Mouse (Mus musculus) heart, embryonic 13.5 days (tissue): Measurements from ENCODE around the gene Slc43a2. TPM values are rescaled to one million over a fixed set of nuclear protein-coding genes. Genes with fewer than 3 reads are reported as not detected.

Source experiments
- ATAC-seq: fragments of 200-750 bp; cut with Nextera tagmentation; 2 replicates; pipeline ENCODE4 v1.8.0; 2017; ENCODE audit warnings: moderate TSS enrichment; ENCODE audit not compliant: insufficient number of reproducible peaks, low FRiP score, low TSS enrichment; ENCODE audit errors: extremely low read depth
- H3K27ac ChIP-seq: fragments of 300-500 bp; sonication (generic); replicated peaks from 2 replicates; pipeline ENCODE4 v1.5.1; 2015; ENCODE audit warnings: moderate library complexity, mild to moderate bottlenecking, inconsistent platforms
- H3K27me3 ChIP-seq: fragments of 300-500 bp; sonication (generic); replicated peaks from 2 replicates; pipeline ENCODE4 v1.6.1; 2015; ENCODE audit warnings: mild to moderate bottlenecking, inconsistent platforms
- H3K36me3 ChIP-seq: fragments of 300-500 bp; sonication (generic); 2 replicates; pipeline ENCODE4 v1.6.1; 2015; ENCODE audit warnings: mild to moderate bottlenecking, inconsistent platforms
- H3K4me1 ChIP-seq: fragments of 300-500 bp; sonication (generic); 2 replicates; pipeline ENCODE4 v1.6.1; 2015; ENCODE audit warnings: inconsistent platforms
- H3K4me2 ChIP-seq: fragments of 300-500 bp; sonication (generic); 2 replicates; pipeline ENCODE4 v1.6.1; 2015; ENCODE audit warnings: inconsistent platforms, mild to moderate bottlenecking, moderate library complexity
- H3K4me3 ChIP-seq: fragments of 300-500 bp; sonication (generic); 2 replicates; pipeline ENCODE4 v1.5.1; 2015; ENCODE audit warnings: moderate library complexity, mild to moderate bottlenecking, inconsistent platforms
- H3K9ac ChIP-seq: fragments of 300-500 bp; sonication (generic); 2 replicates; pipeline ENCODE4 v1.6.1; 2015; ENCODE audit warnings: inconsistent platforms, mild to moderate bottlenecking, moderate library complexity
- H3K9me3 ChIP-seq: fragments of 300-500 bp; sonication (generic); 2 replicates; pipeline ENCODE4 v1.6.1; 2016; ENCODE audit warnings: inconsistent platforms
- WGBS: fragments of 180-500 bp; shearing (Covaris S2); methylation state at CpG from one replicate; pipeline ENCODE4 v1.1.7; 2015; ENCODE audit warnings: mixed read lengths; 5-methylcytosine and 5-hydroxymethylcytosine counted together
- polyA plus RNA-seq: library from polyadenylated mRNA; unstranded; fragments of >200 nt; fragmentation: Nextera tagmentation; extraction: Ambion mirVana; gene quantifications from 2 replicates; pipeline ENCODE4 v1.2.1, GENCODE M21; 2015

Gene Slc43a2
- polyA plus RNA-seq, 1 experiment from 2014 or later, result 3.6 TPM

DNA sequence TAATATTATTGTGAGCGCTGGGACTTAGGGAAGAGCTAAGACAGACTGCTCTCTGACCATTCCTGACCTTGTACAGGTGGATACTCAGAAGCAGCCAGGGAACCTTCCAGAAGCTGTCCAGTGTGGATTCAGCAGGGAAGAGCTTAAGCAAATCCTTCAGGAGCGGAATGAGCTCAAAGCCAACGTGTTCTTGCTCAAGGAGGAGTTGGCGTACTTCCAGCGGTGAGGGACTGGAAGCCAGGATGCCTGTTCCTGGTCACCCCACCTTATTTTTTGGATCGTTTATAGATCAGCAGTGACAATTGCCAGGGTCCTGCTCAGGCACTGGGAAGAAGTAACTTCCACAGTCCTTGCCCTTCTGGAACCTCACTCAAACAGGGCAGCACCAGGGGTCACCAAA lies 20.3 kb upstream of the Slc43a2 start:
- 0 out of 2 replicates have a peak overlapping the region, but pooled peaks have one; percentile 55 for H3K4me3 ChIP-seq

DNA sequence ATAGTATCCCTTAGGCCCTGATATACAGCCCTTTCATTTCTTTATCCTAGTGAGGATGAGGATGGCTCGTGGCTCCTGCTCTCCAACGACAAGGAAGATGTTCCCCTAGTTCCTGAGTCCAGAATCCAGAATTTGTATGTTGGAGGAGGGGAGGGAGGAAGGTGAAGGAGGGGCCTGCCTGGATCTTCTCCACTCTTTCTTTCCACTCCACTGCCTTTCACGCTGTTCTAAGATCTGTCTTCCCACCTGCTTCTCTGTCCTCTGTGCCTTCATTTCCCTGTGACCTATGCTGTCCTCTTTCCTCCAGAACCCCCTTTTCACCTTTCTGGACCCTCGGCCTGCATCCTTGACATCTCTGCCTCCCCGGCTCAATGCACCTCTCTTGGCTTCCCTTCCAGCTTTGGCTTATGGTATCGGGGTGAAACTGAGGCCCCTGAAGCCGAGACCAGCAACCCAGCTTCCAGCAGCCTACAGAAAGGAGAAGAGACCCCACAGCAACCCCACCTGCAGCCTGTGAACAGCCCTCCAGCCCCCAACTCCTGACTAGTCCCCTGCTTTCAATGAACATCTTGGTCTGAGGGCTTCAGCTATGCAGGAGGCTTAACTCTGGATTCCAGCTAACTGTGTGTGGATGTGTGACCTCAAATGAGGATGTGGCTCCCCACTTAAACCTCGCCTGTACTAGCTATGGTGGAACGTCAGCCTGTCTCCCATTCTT lies 19.0 kb upstream of the Slc43a2 start:
- Histone ChIP-seq H3K4me2 (no peak overlapping the region), H3K9me3 (no peaks in the 10 kb centered on the region), H3K36me3 (peaks cover 29% of the 10 kb centered on the region), H3K27me3 (no peaks in the 10 kb centered on the region), H3K27ac (peak overlapping the region; percentile 51), H3K4me3 (no peak overlapping the region), H3K9ac (0 out of 2 replicates have a peak overlapping the region, but pooled peaks have one; percentile 73), H3K4me1 (peaks cover 27% of the 10 kb centered on the region)
- ATAC-seq, result no peak
- WGBS, result 73% methylated on average over 9 of the region's 9 CpGs

More for the DNA sequence above, 20.3 kb upstream of the Slc43a2 start:
- 83% methylated on average over 6 of the region's 6 CpGs for WGBS
- no peaks in the 10 kb centered on the region for H3K9me3 ChIP-seq
- ATAC-seq, result no peak
- peaks cover 34% of the 10 kb centered on the region for H3K36me3 ChIP-seq
- no peaks in the 10 kb centered on the region for H3K27me3 ChIP-seq
- no peak overlapping the region; the same call in 1 of the 2 replicates for H3K4me2 ChIP-seq
- no peak overlapping the region for H3K9ac ChIP-seq
- H3K4me1 ChIP-seq, result peaks cover 27% of the 10 kb centered on the region
- H3K27ac ChIP-seq, result no peak overlapping the region

DNA sequence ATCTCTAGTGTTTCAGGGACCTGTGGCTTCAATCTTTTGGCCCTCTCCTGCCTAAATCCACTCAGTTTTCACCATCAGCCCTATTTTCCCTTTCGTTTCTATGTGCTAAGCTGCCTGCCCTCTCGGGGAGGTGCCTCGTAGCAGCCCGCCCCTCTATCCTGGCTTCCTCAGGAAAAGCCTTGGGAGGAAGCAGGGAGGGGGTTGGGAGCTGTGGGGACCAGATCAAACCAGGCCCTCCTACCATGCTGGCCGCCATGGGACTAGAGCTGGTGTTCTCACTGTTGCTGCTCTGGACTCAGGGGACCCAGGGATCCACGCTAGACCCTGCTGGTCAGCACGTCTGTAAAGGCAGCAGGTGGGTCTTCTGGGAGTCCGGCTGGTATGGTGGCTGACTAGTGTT lies 18.2 kb upstream of the Slc43a2 start, which contains the start of gene Scarf1:
Scarf1 (plus strand) TSS at position 205 of the 400 bp plus-strand sequence.
- WGBS, result 48% methylated on average over 8 of the region's 8 CpGs
- peak within 1 kb of the TSS; percentile 64 for H3K4me2 ChIP-seq
- H3K36me3 ChIP-seq, result peaks cover 21% of the 10 kb centered on the region
- peaks cover 27% of the 10 kb centered on the region for H3K4me1 ChIP-seq
- H3K27ac ChIP-seq, result peak within 1 kb of the TSS; percentile 51
- peak within 1 kb of the TSS; percentile 43 for H3K4me3 ChIP-seq
- H3K9me3 ChIP-seq, result no peaks in the 10 kb centered on the region
- no peak for ATAC-seq
- peak within 1 kb of the TSS; percentile 73 for H3K9ac ChIP-seq
- no peaks in the 10 kb centered on the region for H3K27me3 ChIP-seq

DNA sequence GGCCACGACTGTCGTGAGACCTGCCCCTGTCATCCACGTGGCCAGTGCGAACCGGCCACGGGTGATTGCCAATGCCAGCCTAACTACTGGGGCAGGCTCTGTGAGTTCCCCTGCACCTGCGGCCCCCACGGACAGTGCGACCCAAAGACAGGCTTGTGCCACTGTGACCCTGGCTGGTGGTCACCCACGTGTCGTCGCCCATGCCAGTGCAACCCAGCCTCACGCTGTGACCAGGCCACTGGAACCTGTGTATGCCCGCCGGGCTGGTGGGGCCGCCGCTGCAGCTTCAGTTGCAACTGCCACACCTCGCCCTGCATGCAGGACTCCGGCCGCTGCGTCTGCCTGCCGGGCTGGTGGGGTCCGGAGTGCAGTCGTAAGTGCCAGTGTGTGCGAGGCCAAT lies 16.3 kb upstream of the Slc43a2 start:
- no peak overlapping the region for H3K4me3 ChIP-seq
- H3K9ac ChIP-seq, result no peak overlapping the region
- 84% methylated on average over 25 of the region's 25 CpGs for WGBS
- H3K4me1 ChIP-seq, result peaks cover 10% of the 10 kb centered on the region; the same call in 1 of the 2 replicates
- no peaks in the 10 kb centered on the region for H3K9me3 ChIP-seq
- H3K4me2 ChIP-seq, result no peak overlapping the region
- peaks cover 7% of the 10 kb centered on the region; the same call in 1 of the 2 replicates for H3K36me3 ChIP-seq
- no peak overlapping the region for H3K27ac ChIP-seq
- H3K27me3 ChIP-seq, result no peaks in the 10 kb centered on the region
- no peak for ATAC-seq

DNA sequence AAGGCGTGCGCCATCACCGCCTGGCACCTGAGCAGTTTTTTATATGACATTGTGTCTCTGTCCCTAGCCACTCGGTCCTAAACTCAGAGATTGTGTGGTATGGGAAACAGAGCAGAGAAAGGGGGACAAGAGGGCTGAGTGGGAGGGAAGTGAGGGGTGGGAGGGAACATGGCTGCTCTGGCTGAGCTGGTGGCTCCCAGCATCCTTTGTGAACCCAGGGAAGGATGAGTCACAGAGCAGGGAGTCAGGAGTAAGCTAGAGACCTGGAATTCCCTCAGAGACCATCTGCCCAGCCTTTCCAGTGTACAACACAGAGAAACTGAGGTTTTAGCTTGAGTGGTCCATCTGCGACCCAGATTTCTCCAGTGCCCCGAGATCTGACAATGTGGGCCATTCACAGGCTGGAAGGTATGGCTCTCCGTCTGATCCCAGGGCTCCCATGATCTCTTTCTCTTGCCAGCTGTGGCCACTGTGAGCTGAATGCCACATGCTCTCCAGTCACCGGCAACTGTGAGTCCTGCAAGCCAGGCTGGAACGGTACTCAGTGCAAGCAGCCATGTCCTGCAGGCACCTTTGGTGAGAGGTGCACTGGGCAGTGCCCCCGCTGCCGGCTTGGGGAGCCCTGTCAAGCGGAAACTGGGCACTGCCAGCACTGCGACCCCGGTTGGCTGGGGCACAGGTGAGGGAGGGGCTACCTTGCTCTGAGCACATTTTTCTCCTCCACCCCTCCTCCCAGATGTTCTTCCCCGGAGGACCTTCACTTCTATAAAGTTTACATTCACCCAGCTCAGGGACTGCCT lies 11.5 kb upstream of the Slc43a2 start:
- no peak overlapping the region for H3K4me2 ChIP-seq
- no peak overlapping the region for H3K4me3 ChIP-seq
- WGBS, result 70% methylated on average over 15 of the region's 15 CpGs
- H3K4me1 ChIP-seq, result no peaks in the 10 kb centered on the region
- no peaks in the 10 kb centered on the region; the same call in 1 of the 2 replicates for H3K27me3 ChIP-seq
- H3K9ac ChIP-seq, result no peak overlapping the region
- H3K27ac ChIP-seq, result no peak overlapping the region
- no peaks in the 10 kb centered on the region for H3K9me3 ChIP-seq
- no peak for ATAC-seq
- peaks cover 11% of the 10 kb centered on the region; the same call in 1 of the 2 replicates for H3K36me3 ChIP-seq

DNA sequence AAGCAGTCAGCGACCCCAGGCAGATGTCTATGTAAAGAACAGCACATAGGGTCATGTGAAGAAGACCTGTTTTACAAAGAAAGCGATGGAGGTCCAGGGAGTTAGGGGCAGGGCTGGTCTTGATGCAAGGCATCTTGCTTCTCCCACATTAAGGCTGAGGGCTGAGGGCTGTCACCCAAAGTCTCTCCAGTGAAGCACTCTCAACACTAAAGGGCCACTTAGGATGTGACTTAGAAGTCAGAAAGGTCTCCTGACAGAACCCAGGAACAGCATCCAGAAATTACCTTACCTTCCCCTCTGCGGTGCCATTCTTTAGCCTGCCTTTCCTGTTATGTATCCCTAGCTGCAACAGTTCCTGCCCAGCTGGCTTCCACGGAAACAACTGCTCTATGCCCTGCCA lies 9.9 kb upstream of the Slc43a2 start:
- H3K27me3 ChIP-seq, result peaks cover 5% of the 10 kb centered on the region; the same call in 1 of the 2 replicates
- H3K4me3 ChIP-seq, result no peak overlapping the region
- WGBS, result 70% methylated on average over 4 of the region's 4 CpGs
- H3K9ac ChIP-seq, result no peak overlapping the region
- no peak overlapping the region for H3K27ac ChIP-seq
- peaks cover 11% of the 10 kb centered on the region; the same call in 1 of the 2 replicates for H3K36me3 ChIP-seq
- ATAC-seq, result no peak
- no peaks in the 10 kb centered on the region for H3K4me1 ChIP-seq
- H3K9me3 ChIP-seq, result no peaks in the 10 kb centered on the region
- H3K4me2 ChIP-seq, result no peak overlapping the region

DNA sequence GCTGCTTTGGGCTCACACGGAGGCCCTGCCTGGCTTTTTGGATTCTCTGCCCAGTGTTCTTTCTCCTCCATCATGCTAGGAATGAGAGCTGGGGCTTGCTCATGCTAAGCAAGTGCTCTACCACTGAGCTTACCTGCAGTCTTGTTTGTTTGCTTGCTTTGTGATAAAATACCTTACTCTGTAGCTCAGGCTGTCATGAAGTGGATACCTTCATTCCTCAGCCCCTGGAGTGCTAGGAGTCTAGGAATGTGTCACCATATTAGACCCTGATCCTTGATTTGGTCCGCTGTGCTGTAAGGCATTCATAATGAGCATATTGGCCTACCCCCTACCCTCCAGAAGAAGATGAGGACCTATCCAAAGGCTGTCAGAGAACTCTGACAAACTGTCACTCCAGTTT lies 8.7 kb upstream of the Slc43a2 start:
- no peak for ATAC-seq
- H3K4me3 ChIP-seq, result no peak overlapping the region
- H3K4me2 ChIP-seq, result no peak overlapping the region
- no peak overlapping the region for H3K27ac ChIP-seq
- peaks cover 5% of the 10 kb centered on the region; the same call in 1 of the 2 replicates for H3K27me3 ChIP-seq
- H3K36me3 ChIP-seq, result 0 out of 2 replicates have a peak, but pooled peaks cover 6% of the 10 kb centered on the region
- H3K9ac ChIP-seq, result no peak overlapping the region
- 75% methylated on average over 2 of the region's 2 CpGs for WGBS
- no peaks in the 10 kb centered on the region for H3K9me3 ChIP-seq
- H3K4me1 ChIP-seq, result no peaks in the 10 kb centered on the region

DNA sequence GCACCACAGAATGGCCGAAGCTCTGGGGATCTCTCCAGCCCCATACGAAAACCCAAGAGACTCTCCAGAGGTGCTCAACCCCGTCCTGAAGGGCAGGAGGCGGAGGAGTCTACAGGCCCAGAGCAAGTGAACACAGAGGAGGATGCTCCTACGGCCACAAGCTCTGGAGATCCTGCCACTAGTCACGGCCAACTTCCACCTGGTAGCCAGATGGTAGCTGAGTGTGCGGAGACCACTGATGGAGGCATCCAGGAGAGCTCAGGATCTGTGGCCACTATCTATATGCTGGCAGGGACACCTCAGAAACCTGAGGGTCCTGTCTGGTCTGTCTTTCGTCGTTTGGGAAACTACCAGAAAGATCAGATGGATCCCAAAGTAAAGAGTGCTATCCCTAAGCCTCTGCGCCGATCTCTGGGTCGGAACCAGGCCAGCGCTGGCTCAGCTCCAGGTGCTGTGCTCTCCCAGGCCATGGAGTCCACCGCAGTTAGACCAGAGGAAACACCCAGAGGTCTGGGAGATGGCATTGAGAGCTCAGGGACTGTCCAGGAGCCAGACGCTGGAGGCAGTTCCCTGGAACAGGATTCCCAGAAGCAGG lies 5.9 kb upstream of the Slc43a2 start:
- Histone ChIP-seq H3K36me3 (0 out of 2 replicates have a peak, but pooled peaks cover 6% of the 10 kb centered on the region), H3K4me1 (no peaks in the 10 kb centered on the region), H3K9me3 (no peaks in the 10 kb centered on the region), H3K4me3 (no peak overlapping the region), H3K27ac (no peak overlapping the region), H3K4me2 (no peak overlapping the region), H3K27me3 (peaks cover 10% of the 10 kb centered on the region; the same call in 1 of the 2 replicates), H3K9ac (no peak overlapping the region)
- WGBS, result 81% methylated on average over 15 of the region's 15 CpGs
- ATAC-seq, result no peak

DNA sequence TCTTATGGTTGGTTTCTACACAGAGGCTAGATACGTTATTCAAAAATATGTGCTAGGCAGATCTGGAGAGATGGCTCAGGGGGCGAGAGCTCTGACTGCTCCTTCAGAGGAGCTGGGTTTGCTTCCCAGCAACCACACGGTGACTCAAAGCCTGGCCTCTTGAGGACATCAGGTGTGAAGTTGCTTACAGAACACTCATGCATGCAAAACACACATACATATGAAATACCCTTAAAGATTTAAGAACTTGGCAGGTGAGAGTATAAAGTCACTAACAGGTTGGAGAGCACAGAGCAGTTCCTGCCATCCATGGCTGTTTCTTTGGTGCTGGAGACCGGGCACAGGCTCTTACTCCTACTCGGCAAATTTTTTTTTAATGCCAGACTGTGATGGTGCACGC lies 4.6 kb upstream of the Slc43a2 start:
- ATAC-seq, result no peak
- Histone ChIP-seq H3K4me1 (peaks cover 3% of the 10 kb centered on the region; the same call in 1 of the 2 replicates), H3K4me2 (no peak overlapping the region), H3K27me3 (peaks cover 10% of the 10 kb centered on the region; the same call in 1 of the 2 replicates), H3K9ac (no peak overlapping the region), H3K27ac (no peak overlapping the region), H3K4me3 (no peak overlapping the region), H3K9me3 (no peaks in the 10 kb centered on the region), H3K36me3 (0 out of 2 replicates have a peak, but pooled peaks cover 6% of the 10 kb centered on the region)
- 82% methylated on average over 6 of the region's 6 CpGs for WGBS

DNA sequence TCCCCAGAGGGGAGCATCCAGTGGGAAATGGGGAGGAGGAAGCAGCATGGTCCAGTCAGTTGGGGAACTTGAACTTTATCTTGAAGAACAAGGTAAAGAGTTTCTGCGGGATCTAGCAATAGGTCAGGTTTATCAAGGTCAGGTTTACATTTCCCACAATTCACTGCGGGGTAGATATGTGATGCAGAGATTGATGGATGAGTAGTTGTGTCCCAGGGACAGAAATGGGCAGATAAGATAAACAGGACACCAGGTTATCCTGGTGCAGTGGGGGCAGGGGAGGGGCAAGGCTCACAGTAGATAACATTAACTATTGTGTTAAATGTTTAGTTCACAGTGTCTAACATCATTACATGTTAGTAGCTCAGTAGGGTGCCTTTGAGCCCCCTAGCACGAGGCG lies 1.7 kb upstream of the Slc43a2 start:
- Histone ChIP-seq H3K27me3 (peaks cover 21% of the 10 kb centered on the region; the same call in 1 of the 2 replicates), H3K9me3 (no peaks in the 10 kb centered on the region), H3K4me1 (peaks cover 18% of the 10 kb centered on the region), H3K36me3 (0 out of 2 replicates have a peak, but pooled peaks cover 2% of the 10 kb centered on the region), H3K4me3 (no peak overlapping the region), H3K9ac (no peak overlapping the region), H3K27ac (no peak overlapping the region), H3K4me2 (no peak overlapping the region)
- no peak for ATAC-seq
- 36% methylated on average over 4 of the region's 4 CpGs for WGBS

DNA sequence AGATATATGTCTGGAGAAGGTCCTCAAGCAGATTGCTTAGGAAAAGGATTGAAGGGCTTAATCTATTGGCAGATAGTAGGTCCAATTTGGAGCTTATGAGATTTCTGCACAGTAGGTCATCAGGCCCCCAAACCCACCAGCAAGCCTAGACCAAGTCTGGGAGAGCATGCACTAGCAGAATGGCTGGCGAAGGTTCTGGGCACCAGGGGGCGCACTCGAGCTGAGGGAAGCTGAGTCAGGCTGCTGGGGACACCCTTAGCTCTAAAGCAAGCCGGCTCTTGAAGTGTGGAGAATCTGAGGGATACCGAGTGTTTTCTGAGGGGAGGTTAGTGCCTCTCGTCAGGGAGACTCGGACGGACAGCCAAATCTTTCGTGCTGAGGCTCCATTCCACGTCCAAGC lies 1.2 kb upstream of the Slc43a2 start:
- peak; percentile 40; the same call in 1 of the 2 replicates for ATAC-seq
- Histone ChIP-seq H3K27ac (peak overlapping the region; percentile 46; the same call in 1 of the 2 replicates), H3K4me1 (peaks cover 24% of the 10 kb centered on the region), H3K4me3 (peak overlapping the region; percentile 70), H3K4me2 (peak overlapping the region; percentile 100), H3K36me3 (0 out of 2 replicates have a peak, but pooled peaks cover 2% of the 10 kb centered on the region), H3K27me3 (peaks cover 18% of the 10 kb centered on the region; the same call in 1 of the 2 replicates), H3K9ac (peak overlapping the region; percentile 84), H3K9me3 (no peaks in the 10 kb centered on the region)
- under 1% methylated on average over 10 of the region's 10 CpGs for WGBS
